Mouse (Mus musculus) embryo, embryonic 10.5 days (tissue): ENCODE measurements at regions not wholly inside any gene's neighbourhood (a gene's known extent, or its start where the extent isn't known, plus 50 kb on each side); places are given as distances from the start of the nearest gene placed in this dataset.
"Not testable (repeated sequence)": the region's sequence is repeated elsewhere in the genome, so short reads cannot be mapped to it uniquely, and the experiment has no call there.

ENCODE experiments used
- DNase-seq: peaks from one replicate; pipeline ENCODE4 v3.0.0-alpha.2; 2015; ENCODE audit warnings: low spot score

DNA sequence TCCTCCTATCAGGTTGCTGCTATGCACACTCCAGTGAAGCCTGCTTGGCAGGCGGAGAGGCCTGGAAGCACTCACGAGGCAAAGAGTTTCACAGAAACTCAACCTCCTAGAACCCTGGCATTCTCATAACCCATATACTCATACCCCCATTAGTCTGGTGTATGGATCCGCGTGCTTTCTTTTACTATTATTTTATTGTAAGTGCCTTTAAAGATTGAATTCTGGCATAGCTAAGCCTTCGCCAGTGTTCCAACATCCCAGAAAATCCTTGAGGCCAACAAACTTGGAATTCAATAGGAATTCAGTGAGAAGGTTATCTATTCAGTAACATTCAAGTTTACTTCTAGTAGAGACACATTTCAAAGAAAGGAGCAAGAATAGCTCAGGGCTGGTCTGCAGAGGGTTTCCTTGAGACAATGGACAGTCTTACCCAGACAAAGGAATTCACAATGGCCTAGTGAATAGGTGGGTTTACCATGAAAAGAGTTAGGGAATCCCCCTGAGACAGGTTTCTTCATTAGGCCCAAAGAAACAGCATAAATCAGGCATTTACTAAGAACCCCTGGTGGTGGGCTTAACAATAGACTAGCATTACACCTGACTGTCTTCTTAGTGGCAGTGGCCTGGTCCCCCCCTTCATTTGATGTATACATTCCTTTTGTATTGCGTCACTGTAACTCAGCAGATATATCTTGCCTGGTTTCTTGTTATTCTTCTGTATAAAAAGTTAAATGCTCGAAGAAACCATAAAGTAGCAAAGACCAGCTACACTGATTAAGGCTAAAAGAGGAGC is 80.8 kb upstream of the Gm15446 start:
- DNase-seq = not testable (repeated sequence)

DNA sequence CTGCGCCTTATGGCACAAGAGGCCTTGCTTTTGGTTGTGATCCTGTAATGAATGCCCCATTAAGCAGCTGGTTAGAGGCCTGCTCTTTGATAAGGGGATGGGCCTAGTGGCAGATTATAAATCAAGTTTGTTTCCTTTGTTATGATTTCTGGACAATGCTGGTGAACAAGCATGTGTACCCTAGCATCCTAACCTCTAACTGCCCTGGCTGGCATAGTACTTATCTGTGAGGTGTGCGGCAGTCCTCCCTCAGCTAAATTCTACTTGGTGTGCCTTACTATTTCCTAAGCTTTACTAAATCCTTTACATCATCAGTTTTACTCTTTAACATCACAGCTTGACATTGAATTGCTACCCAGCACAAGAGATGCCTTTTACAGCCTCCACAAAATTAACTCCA is 79.0 kb upstream of the Gm15446 start:
- DNase-seq = not testable (repeated sequence)

DNA sequence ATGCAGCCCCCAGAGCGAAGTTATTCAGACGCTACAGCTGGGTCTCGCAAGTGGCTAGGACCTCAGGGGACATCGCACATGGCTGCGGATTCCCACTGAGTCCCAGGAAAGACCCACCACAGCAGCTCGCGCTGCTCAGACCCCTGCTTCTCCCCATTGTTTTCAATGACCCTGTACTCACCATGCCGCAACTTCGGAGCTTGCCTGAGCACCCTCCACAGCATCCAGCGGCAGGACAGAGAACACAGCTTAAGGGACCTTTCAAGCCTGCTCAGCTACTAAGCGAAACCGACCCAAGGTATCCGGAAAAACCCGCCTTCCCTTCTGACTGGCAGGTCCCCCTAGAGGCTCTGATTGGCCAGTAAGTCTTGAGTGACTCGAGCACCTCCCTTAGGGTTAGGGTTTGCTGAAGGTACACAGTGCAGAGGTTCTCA is 78.4 kb upstream of the Gm15446 start:
- DNase-seq = peak; percentile 77

DNA sequence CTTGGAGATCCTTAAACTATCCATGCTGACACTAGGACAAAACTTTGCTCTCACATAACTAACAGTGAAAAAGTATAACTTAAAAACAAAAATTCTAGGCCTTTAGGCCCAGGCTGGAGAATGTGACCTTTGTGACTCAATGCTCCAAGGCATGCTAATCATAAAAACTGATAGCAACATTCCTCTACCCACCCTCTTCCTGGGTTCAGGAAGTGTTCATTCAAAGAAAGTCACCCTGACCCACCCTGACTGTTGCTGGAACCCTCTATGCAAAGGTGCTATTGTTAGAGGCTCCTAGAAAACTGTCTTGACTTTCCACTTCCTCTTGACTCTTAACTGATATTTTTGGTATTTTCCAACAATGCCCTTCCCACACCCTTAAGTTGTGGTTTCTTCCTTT is 72.0 kb upstream of the Gm15446 start:
- not testable (repeated sequence) for DNase-seq

DNA sequence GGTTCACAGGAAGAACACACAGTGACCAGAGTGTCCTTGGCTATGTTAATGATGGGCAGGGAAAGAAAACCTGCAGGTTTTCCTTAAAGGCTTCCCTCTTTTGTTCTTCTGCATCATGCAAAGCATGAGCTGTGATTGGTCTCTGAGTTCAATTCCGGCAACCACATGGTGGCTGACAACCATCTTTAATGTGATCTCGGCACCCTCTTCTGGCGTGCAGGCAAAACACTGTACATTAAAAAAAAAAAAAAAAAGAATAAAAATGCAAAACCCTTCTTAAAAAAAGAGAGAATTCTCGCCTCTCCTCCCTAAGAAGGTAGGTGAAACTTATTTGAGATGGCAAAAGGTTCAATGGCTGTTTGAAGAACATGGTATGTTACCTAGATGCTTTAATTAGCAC is 62.8 kb upstream of the Gm15446 start:
- DNase-seq = no peak

DNA sequence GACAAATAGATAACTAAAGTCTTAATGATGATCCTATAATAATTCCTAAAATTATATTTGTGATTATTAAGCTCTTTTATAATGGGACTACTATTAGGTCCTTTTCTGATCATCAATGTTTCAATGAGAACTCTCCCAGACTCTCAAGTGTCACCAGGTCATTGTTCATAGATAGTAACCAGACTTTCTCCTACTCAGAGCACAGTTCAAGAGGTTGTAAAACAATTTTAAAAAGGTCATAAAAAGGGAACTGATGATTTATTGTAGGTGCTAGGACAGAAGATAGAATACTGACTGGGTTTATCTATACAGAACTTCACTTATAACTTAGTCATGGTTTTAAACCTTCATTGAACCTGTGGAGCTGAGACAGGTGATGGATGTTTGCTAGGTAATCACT is 58.7 kb upstream of the Gm15446 start:
- not testable (repeated sequence) for DNase-seq

DNA sequence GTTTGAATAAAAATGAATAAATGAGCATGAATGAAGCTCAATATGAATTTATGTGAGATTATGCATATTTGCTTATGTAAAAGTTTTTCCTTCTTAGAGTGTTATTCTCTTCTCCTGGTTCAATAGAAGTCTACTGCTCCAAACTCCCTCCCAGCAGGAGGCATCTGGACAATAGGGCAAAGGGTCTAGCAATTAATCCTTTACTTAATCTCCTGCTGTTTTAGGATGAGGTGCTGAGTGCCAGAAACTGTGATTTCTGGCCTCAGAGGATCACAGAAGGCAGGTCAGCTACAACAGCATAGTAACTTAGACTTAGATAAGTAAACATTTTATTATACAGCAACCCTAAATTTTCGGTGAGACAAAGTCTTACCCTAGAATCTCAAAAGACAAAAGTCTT is 57.6 kb upstream of the Gm15446 start:
- DNase-seq = no peak

DNA sequence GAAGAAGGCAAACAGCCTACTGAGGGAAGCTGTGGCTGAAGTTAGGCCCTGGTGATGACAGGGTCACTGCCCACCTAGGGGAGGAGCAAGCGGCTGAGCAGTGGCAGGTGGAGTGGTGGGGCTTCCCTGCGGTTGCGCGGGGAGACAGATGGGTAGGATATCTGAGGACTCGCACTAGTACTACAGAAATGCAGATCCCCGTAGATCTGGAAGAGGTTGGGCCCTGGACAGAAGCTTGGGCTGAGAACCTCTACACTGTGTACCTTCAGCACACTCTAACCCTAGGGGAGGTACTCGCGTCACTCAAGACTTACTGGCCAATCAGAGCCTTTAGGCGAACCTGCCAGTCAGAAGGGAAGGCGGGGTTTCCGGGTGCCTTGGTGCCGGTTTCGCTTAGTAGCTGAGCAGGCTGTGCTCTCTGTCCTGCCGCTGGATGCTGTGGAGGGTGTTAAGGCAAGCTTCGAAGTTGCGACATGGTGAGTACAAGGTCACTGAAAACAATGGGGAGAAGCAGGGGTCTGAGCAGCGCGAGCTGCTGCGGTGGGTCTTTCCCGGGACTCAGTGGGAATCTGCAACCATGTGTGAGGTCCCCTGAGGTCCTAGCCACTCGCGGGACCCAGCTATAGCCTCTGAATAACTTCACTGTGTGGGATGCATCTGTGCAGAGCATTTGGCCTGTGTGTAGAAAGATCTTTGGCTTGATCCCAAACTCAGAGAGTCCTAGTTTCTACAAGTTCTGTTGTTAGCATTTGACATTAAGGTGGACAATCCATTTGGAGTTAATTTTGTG is 56.7 kb upstream of the Gm15446 start:
- peak; percentile 95 for DNase-seq

DNA sequence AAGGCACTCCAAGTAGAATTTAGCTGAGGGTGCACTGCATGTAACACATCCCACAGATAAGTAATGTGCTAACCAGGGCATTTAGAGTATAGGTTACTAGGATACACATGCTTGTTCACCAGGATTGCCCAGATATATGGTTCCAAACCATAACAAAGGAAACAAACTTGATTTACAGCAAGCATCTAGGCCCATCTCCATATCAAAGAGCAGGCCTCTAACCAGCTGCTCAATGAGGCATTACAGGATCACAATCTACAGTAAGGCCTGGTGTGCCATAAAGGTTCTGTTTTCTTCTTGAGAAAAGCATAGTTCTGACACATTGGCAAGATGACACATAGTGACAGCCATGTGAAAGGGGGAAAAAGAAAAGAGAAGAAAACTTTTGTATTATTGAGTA is 56.0 kb upstream of the Gm15446 start:
- not testable (repeated sequence) for DNase-seq
